Mouse (Mus musculus) heart, embryonic 14.5 days (tissue): Measurements from ENCODE around the gene Trpm3. TPM values are rescaled to one million over a fixed set of nuclear protein-coding genes. Genes with fewer than 3 reads are reported as not detected.

Experiments used
- ATAC-seq: fragments of 200-750 bp; cut with Nextera tagmentation; 2 replicates; pipeline ENCODE4 v1.8.0; 2017; ENCODE audit warnings: low read depth, moderate TSS enrichment; ENCODE audit not compliant: insufficient number of reproducible peaks, insufficient read depth, low FRiP score
- H3K27ac ChIP-seq, 2 experiments: fragments of 200-500 bp in 1 of 2; fragments of 300-500 bp in 1 of 2; sonication (generic) in 1 of 2; replicated peaks in 1 of 2; 2 replicates each; pipeline ENCODE4 v1.5.1; 2012 to 2014; ENCODE audit warnings: low read depth in 2 of 2, low read length in 2 of 2, control low read depth in 1 of 2, mild to moderate bottlenecking in 1 of 2, mixed read lengths in 1 of 2; ENCODE audit not compliant: control insufficient read depth in 1 of 2, insufficient read depth in 1 of 2
- H3K27me3 ChIP-seq: fragments of 300-500 bp; sonication (generic); 2 replicates; pipeline ENCODE4 v1.6.1; 2014; ENCODE audit warnings: mild to moderate bottlenecking, low read length, control low read depth; ENCODE audit not compliant: control insufficient read depth, insufficient read depth
- H3K36me3 ChIP-seq: fragments of 300-500 bp; sonication (generic); 2 replicates; pipeline ENCODE4 v1.6.1; 2014; ENCODE audit warnings: mild to moderate bottlenecking, control low read depth, low read length, mixed read lengths; ENCODE audit not compliant: control insufficient read depth, insufficient read depth
- H3K4me1 ChIP-seq, 2 experiments: fragments of 200-500 bp in 1 of 2; fragments of 300-500 bp in 1 of 2; sonication (generic) in 1 of 2; 2 replicates each; pipeline ENCODE4 v1.6.1; 2012 to 2014; ENCODE audit warnings: low read length in 2 of 2, control low read depth in 1 of 2, mixed read lengths in 1 of 2; ENCODE audit not compliant: control insufficient read depth in 2 of 2, insufficient read depth in 2 of 2
- H3K4me2 ChIP-seq: fragments of 300-500 bp; sonication (generic); 2 replicates; pipeline ENCODE4 v1.6.1; 2014; ENCODE audit warnings: mild to moderate bottlenecking, low read length
- H3K4me3 ChIP-seq, 2 experiments: fragments of 200-500 bp in 1 of 2; fragments of 300-500 bp in 1 of 2; sonication (generic) in 1 of 2; 2 replicates each; pipeline ENCODE4 v1.5.1; 2012 to 2014; ENCODE audit warnings: low read length in 2 of 2, mild to moderate bottlenecking in 2 of 2, control low read depth in 1 of 2, low read depth in 1 of 2, moderate library complexity in 1 of 2; ENCODE audit not compliant: control insufficient read depth in 1 of 2, insufficient read depth in 1 of 2
- H3K9ac ChIP-seq: fragments of 300-500 bp; sonication (generic); 2 replicates; pipeline ENCODE4 v1.6.1; 2014; ENCODE audit warnings: mild to moderate bottlenecking, low read length
- H3K9me3 ChIP-seq: fragments of 300-500 bp; sonication (generic); 2 replicates; pipeline ENCODE4 v1.6.1; 2016; ENCODE audit warnings: low read length, control low read depth; ENCODE audit not compliant: control insufficient read depth
- whole genome bisulfite sequencing: fragments of 180-500 bp; shearing (Covaris S2); extraction: QIAGEN DNeasy Blood & Tissue Kit; methylation state at CpG from one replicate; pipeline ENCODE4 v1.1.7; 2014; 5-methylcytosine and 5-hydroxymethylcytosine counted together
- polyA plus RNA-seq: library from polyadenylated mRNA; unstranded; fragments of >200 nt; fragmentation: Nextera tagmentation; extraction: Ambion mirVana; gene quantifications from 2 replicates; pipeline ENCODE4 v1.2.1, GENCODE M21; 2014

Gene Trpm3
- polyA plus RNA-seq, 1 experiment from 2014 or later = 1.2 TPM

DNA sequence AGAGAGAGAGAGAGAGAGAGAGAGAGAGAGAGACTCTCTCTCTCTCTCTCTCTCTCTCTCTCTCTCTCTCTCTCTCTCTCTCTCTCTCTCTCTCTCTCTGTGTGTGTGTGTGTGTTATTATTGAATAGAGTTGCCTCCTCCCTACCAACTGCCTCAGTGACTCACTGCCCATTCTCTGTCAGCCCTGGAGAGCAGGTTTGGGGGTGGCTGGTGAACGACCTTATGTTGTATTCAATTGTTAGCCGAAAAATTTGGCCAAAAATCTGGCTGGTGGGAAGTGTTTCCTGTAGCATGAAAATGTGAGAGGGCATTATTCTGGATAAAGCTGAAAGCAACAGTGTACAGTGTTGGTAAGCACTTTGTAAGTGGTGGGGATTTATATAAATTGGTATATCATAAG lies 17.2 kb upstream of the Trpm3 start:
- Histone ChIP-seq H3K4me2 (no peak overlapping the region), H3K9me3 (no peaks in the 10 kb centered on the region), H3K4me1 (no peaks in the 10 kb centered on the region), H3K36me3 (no peaks in the 10 kb centered on the region), H3K4me3 (no peak overlapping the region), H3K27ac (no peak overlapping the region), H3K9ac (no peak overlapping the region), H3K27me3 (no peaks in the 10 kb centered on the region)
- WGBS = 67% methylated on average over 2 of the region's 2 CpGs
- ATAC-seq = no peak

DNA sequence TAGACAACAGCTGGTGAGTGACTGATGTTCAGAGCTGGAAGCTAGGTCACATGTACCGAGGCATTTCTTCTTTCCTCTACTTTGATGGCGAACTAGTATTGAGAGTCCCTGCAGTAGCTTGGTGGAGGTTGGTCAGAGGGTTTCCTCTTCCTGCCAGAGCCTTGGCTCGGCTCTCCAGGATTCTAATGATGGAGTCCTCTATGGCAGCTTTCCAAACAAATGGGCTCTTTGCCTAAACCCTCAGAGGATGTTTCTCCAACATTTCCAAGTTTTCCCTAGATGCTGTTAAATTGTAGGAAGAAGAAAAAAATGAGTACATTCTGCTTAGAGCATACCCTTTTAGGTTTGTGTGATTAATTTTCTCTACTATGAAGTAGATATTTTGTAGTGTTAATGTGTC lies 6.2 kb upstream of the Trpm3 start:
- H3K9ac ChIP-seq = no peak overlapping the region
- H3K4me2 ChIP-seq = no peak overlapping the region
- no peak overlapping the region for H3K27ac ChIP-seq

DNA sequence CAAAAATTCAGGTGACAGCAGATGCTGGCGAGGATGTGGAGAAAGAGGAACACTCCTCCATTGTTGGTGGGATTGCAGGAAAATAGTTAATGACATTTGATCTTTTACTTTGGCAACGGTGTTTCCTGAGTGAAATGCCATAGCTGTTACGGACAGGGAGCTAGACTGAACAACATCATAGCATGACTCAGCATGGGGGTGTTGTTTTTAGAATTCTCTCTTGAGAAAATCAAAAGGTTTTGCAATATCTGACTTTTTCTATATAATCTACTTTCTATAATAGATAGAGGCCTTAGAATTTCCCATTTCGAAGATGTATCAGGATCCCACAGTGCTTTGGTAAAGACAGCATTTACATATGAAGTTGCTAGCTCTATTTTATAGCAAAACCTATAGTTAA lies 39.7 kb downstream of the Trpm3 start:
- no peak for ATAC-seq
- Histone ChIP-seq H3K4me3 (no peak overlapping the region), H3K4me2 (no peak overlapping the region), H3K9me3 (no peaks in the 10 kb centered on the region), H3K27me3 (no peaks in the 10 kb centered on the region), H3K9ac (no peak overlapping the region), H3K27ac (no peak overlapping the region), H3K36me3 (no peaks in the 10 kb centered on the region), H3K4me1 (no peaks in the 10 kb centered on the region)
- WGBS = 64% methylated on average over 4 of the region's 4 CpGs

More for the DNA sequence above, 6.2 kb upstream of the Trpm3 start:
- H3K27me3 ChIP-seq = peaks cover 3% of the 10 kb centered on the region; the same call in 1 of the 2 replicates
- no peaks in the 10 kb centered on the region for H3K4me1 ChIP-seq
- H3K4me3 ChIP-seq = no peak overlapping the region
- H3K36me3 ChIP-seq = no peaks in the 10 kb centered on the region
- H3K9me3 ChIP-seq = no peaks in the 10 kb centered on the region
- peak; percentile 43; the same call in 1 of the 2 replicates for ATAC-seq
- 50% methylated on average over 3 of the region's 3 CpGs for WGBS

DNA sequence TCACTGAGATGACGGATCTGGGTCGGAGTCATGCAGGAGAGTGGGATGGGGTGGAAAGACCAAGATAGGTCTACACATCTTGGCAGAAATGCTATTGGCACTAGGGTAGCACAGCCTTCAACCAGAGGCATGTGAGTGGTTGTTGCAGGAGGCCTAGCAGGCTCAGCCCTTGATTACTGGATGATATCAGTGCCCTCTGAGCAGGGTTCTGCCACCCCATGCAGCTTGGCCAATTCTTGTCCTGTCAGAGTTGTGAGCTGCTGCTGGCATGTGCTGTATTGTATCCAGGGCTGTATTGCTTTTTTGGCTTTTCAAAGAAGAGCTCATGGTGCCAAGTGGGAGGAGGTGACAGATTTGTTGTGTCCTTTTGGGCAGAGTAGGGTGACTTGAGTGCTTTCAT lies 40.2 kb downstream of the Trpm3 start:
- Histone ChIP-seq H3K27ac (no peak overlapping the region), H3K4me3 (no peak overlapping the region), H3K4me1 (no peaks in the 10 kb centered on the region), H3K9me3 (no peaks in the 10 kb centered on the region), H3K4me2 (no peak overlapping the region), H3K36me3 (no peaks in the 10 kb centered on the region), H3K9ac (no peak overlapping the region), H3K27me3 (no peaks in the 10 kb centered on the region)
- WGBS = 92% methylated on average over 2 of the region's 2 CpGs
- no peak for ATAC-seq

DNA sequence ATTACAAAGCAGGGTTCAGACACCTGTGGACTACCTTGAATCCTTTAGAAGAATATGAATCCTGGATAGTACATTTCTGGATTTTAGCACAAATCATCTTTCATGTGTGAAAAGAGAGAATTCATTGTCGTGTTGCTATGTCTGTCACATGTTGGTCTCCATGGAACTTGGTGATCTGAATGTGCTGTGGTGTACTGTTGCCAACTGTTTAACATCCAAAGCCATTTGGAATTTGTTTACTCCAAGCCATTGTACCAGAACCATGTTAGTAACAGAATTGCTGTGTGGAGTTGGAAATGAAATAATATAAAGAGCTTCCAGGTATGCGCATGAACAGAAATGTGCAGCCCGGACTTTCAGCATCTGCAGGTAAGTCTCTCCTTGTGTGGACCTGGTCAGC lies 41.3 kb downstream of the Trpm3 start:
- Histone ChIP-seq H3K9ac (no peak overlapping the region), H3K9me3 (no peaks in the 10 kb centered on the region), H3K4me3 (no peak overlapping the region), H3K4me2 (no peak overlapping the region), H3K27me3 (no peaks in the 10 kb centered on the region), H3K27ac (no peak overlapping the region), H3K36me3 (no peaks in the 10 kb centered on the region), H3K4me1 (no peaks in the 10 kb centered on the region)
- no peak for ATAC-seq
- WGBS = 78% methylated on average over 3 of the region's 3 CpGs

DNA sequence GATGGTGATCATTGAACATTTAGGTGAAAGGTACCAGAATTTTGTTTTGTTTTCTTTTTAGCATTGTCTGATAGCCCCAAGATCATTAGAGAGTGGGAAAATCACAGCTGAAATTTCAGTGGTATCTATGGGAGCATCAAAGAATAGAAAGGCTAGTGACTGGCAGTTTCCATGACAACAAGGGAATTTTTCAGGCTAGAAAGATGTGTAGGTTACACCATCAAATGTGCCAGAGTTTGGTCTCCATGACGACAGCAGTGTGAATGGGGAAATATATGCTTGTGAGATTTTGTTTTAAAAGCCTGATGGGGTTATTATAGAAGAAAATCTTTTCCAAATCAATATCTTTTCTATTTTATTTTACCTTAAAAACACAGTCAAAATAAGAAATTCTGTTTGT lies 50.9 kb downstream of the Trpm3 start:
- Histone ChIP-seq H3K36me3 (no peaks in the 10 kb centered on the region), H3K4me1 (no peaks in the 10 kb centered on the region), H3K9ac (no peak overlapping the region), H3K4me2 (no peak overlapping the region), H3K27ac (no peak overlapping the region), H3K27me3 (no peaks in the 10 kb centered on the region), H3K4me3 (no peak overlapping the region), H3K9me3 (0 out of 2 replicates have a peak, but pooled peaks cover 3% of the 10 kb centered on the region)
- WGBS = 56% methylated on average over 1 of the region's 1 CpGs
- no peak for ATAC-seq

DNA sequence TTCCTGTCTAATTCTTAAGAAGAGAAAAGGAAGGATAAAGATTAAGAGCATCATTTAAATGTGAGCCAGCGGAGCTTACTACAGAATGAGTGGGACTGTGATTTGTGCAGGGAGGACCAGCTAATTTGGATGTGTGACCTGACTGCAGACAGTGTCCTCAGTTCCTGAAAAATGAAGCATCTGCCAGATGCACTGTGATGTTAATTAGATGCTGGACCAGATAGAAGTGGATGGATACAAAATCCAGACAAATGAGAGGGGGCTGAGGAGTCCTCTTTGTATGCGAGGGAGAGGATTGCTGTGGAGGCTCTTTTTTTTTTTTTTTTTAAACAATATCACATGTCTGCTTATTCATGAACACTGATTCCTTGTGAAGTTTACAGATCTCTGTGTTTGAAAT lies 83.7 kb downstream of the Trpm3 start:
- H3K9ac ChIP-seq = no peak overlapping the region
- H3K9me3 ChIP-seq = no peaks in the 10 kb centered on the region
- ATAC-seq = no peak
- H3K4me1 ChIP-seq = no peaks in the 10 kb centered on the region
- no peak overlapping the region for H3K27ac ChIP-seq
- no peaks in the 10 kb centered on the region for H3K27me3 ChIP-seq
- 86% methylated on average over 2 of the region's 2 CpGs for WGBS
- no peak overlapping the region for H3K4me3 ChIP-seq
- H3K4me2 ChIP-seq = no peak overlapping the region
- H3K36me3 ChIP-seq = no peaks in the 10 kb centered on the region

DNA sequence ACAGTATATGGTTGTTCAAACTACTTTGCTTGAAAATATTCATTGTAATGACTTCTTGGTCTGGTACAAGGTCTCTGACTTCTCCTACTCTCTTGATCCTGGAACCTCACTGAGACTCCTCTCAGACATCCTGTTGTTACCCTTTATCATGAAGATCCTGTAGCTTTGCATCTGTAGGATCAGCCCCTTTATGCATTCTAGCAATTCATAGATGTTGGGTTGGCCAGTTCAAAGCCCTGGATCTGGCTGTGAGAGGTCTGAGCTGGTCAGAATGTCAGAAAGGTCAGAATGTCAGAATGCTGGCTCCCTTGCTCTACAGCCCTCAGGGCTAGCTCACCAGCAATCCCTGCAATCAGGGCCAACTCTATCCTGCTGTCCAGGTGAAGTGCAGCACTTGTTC lies 95.3 kb downstream of the Trpm3 start:
- Histone ChIP-seq H3K9me3 (no peaks in the 10 kb centered on the region), H3K4me1 (no peaks in the 10 kb centered on the region), H3K4me2 (no peak overlapping the region), H3K4me3 (no peak overlapping the region), H3K27me3 (no peaks in the 10 kb centered on the region), H3K36me3 (no peaks in the 10 kb centered on the region), H3K27ac (no peak overlapping the region), H3K9ac (no peak overlapping the region)
- no peak for ATAC-seq
